Mouse (Mus musculus): Measurements from ENCODE around the gene Utp20.

DNA sequence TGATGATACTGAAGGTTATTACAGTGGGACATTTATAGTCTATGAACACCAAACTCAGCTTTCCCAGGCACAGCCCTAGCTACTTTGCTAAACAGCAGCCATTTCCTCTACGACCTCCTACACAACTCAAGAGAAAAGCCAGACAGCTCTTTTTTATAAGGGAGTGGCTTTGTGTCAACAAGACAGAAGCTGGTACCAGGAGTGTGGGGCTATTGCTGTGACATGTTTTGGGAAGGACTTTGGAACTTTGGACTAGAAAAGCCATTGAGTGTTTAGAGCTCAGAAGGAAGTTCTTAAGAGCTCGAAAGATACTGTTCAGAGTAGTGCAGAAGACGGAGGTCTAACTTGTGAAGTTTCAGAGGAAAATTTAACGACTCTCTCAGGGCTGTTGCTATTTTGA, 29.7 kb downstream of the Utp20 start:
- TF ChIP-seq EP300 (IDR thresholded peaks at IDR 0.05; ENCODE audit: low read depth), result no peak
- TF ChIP-seq CTCF (IDR thresholded peaks at IDR 0.05; ENCODE audit: low read depth), result no peak
